In genomic region chr10:122678541-122679436, GRCm38 (mm10) we compare ENCODE assay signal across 8 mouse cellular contexts. TPM values are rescaled to one million over a fixed set of nuclear protein-coding genes. Genes with fewer than 3 reads are reported as not detected.
DNase-seq lines count a peak whose midpoint lies in the region; ATAC-seq and TF ChIP-seq lines count a peak whose summit lies in the region.

Gene Ppm1h (plus strand): TSS chr10:122678762.

- H3K27me3 ChIP-seq in lung, embryonic 14.5 days (ENCODE audit: insufficient read depth, low read length): peaks cover 22% of the 10 kb centered on the region; the same call in 1 of the 2 replicates

- peak; percentile 89 for ATAC-seq in lung, embryonic 14.5 days (ENCODE audit: insufficient read depth)
- peak; percentile 80 for ATAC-seq in neutrophil, adult 5-6 weeks (ENCODE audit: extremely low read depth, insufficient number of reproducible peaks, low FRiP score, poor library complexity, severe bottlenecking)

- H3K4me3 ChIP-seq in lung, embryonic 14.5 days (ENCODE audit: low read depth, low read length): peak within 1 kb of the TSS; percentile 75

- DNase-seq in CD8-positive naive resting alpha-beta T cell, adult 2 months (ENCODE audit: low read depth in 2 of 2, low spot score in 2 of 2): peak; percentile 65 to 66
- peak; percentile 75 for DNase-seq in cerebellum, adult 11 months
- peak; percentile 56 for DNase-seq in forelimb bud, embryonic 11.5 days (ENCODE audit: low read depth, low spot score)
- peak; percentile 66 for DNase-seq in heart, postnatal 4 days
- DNase-seq in layer of hippocampus, adult 8-10 months (ENCODE audit: low spot score in 2 of 2): peak; percentile 51 to 56
- peak; percentile 75 for DNase-seq in lung, embryonic 14.5 days
- peak; percentile 86 to 92 for DNase-seq in thymus, adult 18-20 months

- H3K9me3 ChIP-seq in lung, embryonic 14.5 days (ENCODE audit: low read depth, low read length): no peaks in the 10 kb centered on the region

- peak within 1 kb of the TSS; percentile 95 for H3K4me2 ChIP-seq in lung, embryonic 14.5 days

- peak within 1 kb of the TSS; percentile 65; the same call in 1 of the 2 replicates for H3K27ac ChIP-seq in lung, embryonic 14.5 days (ENCODE audit: low read depth)

- H3K36me3 ChIP-seq in lung, embryonic 14.5 days (ENCODE audit: insufficient read depth): no peaks in the 10 kb centered on the region

- under 1% methylated on average over 84 of the region's 94 CpGs for WGBS in lung, embryonic 14.5 days

- H3K9ac ChIP-seq in lung, embryonic 14.5 days: peak within 1 kb of the TSS; percentile 73

- peak; percentile 64 for TF ChIP-seq CTCF in lung, embryonic 14.5 days (IDR thresholded peaks at IDR 0.05; ENCODE audit: low read depth)

- 0 out of 2 replicates have a peak, but pooled peaks cover 2% of the 10 kb centered on the region for H3K4me1 ChIP-seq in lung, embryonic 14.5 days (ENCODE audit: insufficient read depth)

RNA-seq across cellular contexts. Expression of gene Ppm1h, which starts in this region (rescaled TPM):
- 1 to 10 TPM; 8.1 to 8.3 TPM for total RNA-seq in heart, postnatal 4 days (2021)
- 10 to 100 TPM; 67.7 to 79.8 (median 72.7) TPM for total RNA-seq in layer of hippocampus, adult 8-10 months (2022)
- polyA plus RNA-seq in lung, embryonic 14.5 days (2014; fragmentation: Nextera tagmentation; extraction: Ambion mirVana): 6.1 and 7.1 TPM in 2 replicates
- total RNA-seq in neutrophil, adult 5-6 weeks (2017): 28.0 and 33.0 TPM in 2 replicates

Comparison
In these comparisons a context has a peak if more than half of its experiments do, and no peak if none do; other contexts are left out.
1. Peak in every context shown above with its lines: DNase-seq, ATAC-seq, H3K4me3 ChIP-seq and H3K27ac ChIP-seq.